Mouse (Mus musculus): Measurements from ENCODE around the gene Irf1. TPM values are rescaled to one million over a fixed set of nuclear protein-coding genes. Genes with fewer than 3 reads are reported as not detected.
"Not testable (repeated sequence)": the region's sequence is repeated elsewhere in the genome, so short reads cannot be mapped to it uniquely, and the experiment has no call there.

The Irf1 gene
- polyA plus RNA-seq, 1 experiment: 25.0 TPM

- Histone ChIP-seq H3K79me2 (ENCODE audit: control insufficient read depth, insufficient read depth) (no peaks in the 10 kb centered on the region), H3ac (ENCODE audit: control insufficient read depth, insufficient read length) (no peak overlapping the region)
- TF ChIP-seq POLR2AphosphoS2 (IDR thresholded peaks at IDR 0.05; ENCODE audit: insufficient read length, low read depth) (no peak), CEBPB (IDR thresholded peaks at IDR 0.05; ENCODE audit: insufficient read depth, poor library complexity, severe bottlenecking) (no peak), REST (IDR thresholded peaks at IDR 0.05; ENCODE audit: insufficient read depth, insufficient read length) (no peak), TCF12 (IDR thresholded peaks at IDR 0.05; ENCODE audit: insufficient read depth, poor library complexity, severe bottlenecking) (no peak), SRF (IDR thresholded peaks at IDR 0.05; ENCODE audit: control insufficient read depth, insufficient read length, low read depth) (no peak), USF1 (IDR thresholded peaks at IDR 0.05; ENCODE audit: low read depth) (no peak), POLR2A (IDR thresholded peaks at IDR 0.05; ENCODE audit: insufficient read length, low read depth) (no peak), MYOD1 (IDR thresholded peaks at IDR 0.05; ENCODE audit: control insufficient read depth in 1 of 3, insufficient read length in 2 of 3, low read depth in 2 of 3) (no peak), MAX (IDR thresholded peaks at IDR 0.05; ENCODE audit: low read depth) (no peak), TCF3 (IDR thresholded peaks at IDR 0.05; ENCODE audit: insufficient read length, low read depth) (no peak), E2F4 (IDR thresholded peaks at IDR 0.05; ENCODE audit: insufficient read depth) (no peak), MYOG (IDR thresholded peaks at IDR 0.05; ENCODE audit: control insufficient read depth in 1 of 3, insufficient read depth in 1 of 3, insufficient read length in 2 of 3, low read depth in 2 of 3) (no peak)
Measured at GRCm38 (mm10) chr11:53749306-53749705, 20.5 kb upstream of the Irf1 start.

GRCm38 (mm10) chr11:53749716-53750352, 20.0 kb upstream of the Irf1 start:
- H3K4me3 ChIP-seq: no peak overlapping the region
- H3K4me2 ChIP-seq (ENCODE audit: low read depth): no peak overlapping the region
- no peaks in the 10 kb centered on the region for H3K36me3 ChIP-seq (ENCODE audit: control insufficient read depth, insufficient read depth)
- no peaks in the 10 kb centered on the region for H3K27me3 ChIP-seq (ENCODE audit: control insufficient read depth, insufficient read depth, insufficient read length)
- H3K79me2 ChIP-seq (ENCODE audit: control insufficient read depth, insufficient read depth): no peaks in the 10 kb centered on the region
- TF ChIP-seq POLR2A (IDR thresholded peaks at IDR 0.05; ENCODE audit: insufficient read length, low read depth) (no peak), CEBPB (IDR thresholded peaks at IDR 0.05; ENCODE audit: insufficient read depth, poor library complexity, severe bottlenecking) (no peak), SRF (IDR thresholded peaks at IDR 0.05; ENCODE audit: control insufficient read depth, insufficient read length, low read depth) (no peak), MYOG (IDR thresholded peaks at IDR 0.05; ENCODE audit: control insufficient read depth in 1 of 3, insufficient read depth in 1 of 3, insufficient read length in 2 of 3, low read depth in 2 of 3) (no peak), MYOD1 (IDR thresholded peaks at IDR 0.05; ENCODE audit: control insufficient read depth in 1 of 3, insufficient read length in 2 of 3, low read depth in 2 of 3) (no peak), REST (IDR thresholded peaks at IDR 0.05; ENCODE audit: insufficient read depth, insufficient read length) (no peak), MAX (IDR thresholded peaks at IDR 0.05; ENCODE audit: low read depth) (no peak), USF1 (IDR thresholded peaks at IDR 0.05; ENCODE audit: low read depth) (no peak), POLR2AphosphoS2 (IDR thresholded peaks at IDR 0.05; ENCODE audit: insufficient read length, low read depth) (no peak), TCF12 (IDR thresholded peaks at IDR 0.05; ENCODE audit: insufficient read depth, poor library complexity, severe bottlenecking) (no peak), TCF3 (IDR thresholded peaks at IDR 0.05; ENCODE audit: insufficient read length, low read depth) (no peak), E2F4 (IDR thresholded peaks at IDR 0.05; ENCODE audit: insufficient read depth) (no peak)
- H3ac ChIP-seq (ENCODE audit: control insufficient read depth, insufficient read length): no peak overlapping the region

More at GRCm38 (mm10) chr11:53749306-53749705, 20.5 kb upstream of the Irf1 start:
- H3K4me3 ChIP-seq: no peak overlapping the region
- no peak overlapping the region for H3K4me2 ChIP-seq (ENCODE audit: low read depth)
- H3K27me3 ChIP-seq (ENCODE audit: control insufficient read depth, insufficient read depth, insufficient read length): no peaks in the 10 kb centered on the region
- H3K36me3 ChIP-seq (ENCODE audit: control insufficient read depth, insufficient read depth): no peaks in the 10 kb centered on the region

- Histone ChIP-seq H3K27me3 (ENCODE audit: control insufficient read depth, insufficient read depth, insufficient read length) (no peaks in the 10 kb centered on the region), H3ac (ENCODE audit: control insufficient read depth, insufficient read length) (no peak overlapping the region), H3K4me3 (no peak overlapping the region), H3K36me3 (ENCODE audit: control insufficient read depth, insufficient read depth) (no peaks in the 10 kb centered on the region), H3K4me2 (ENCODE audit: low read depth) (no peak overlapping the region), H3K79me2 (ENCODE audit: control insufficient read depth, insufficient read depth) (no peaks in the 10 kb centered on the region)
- TF ChIP-seq POLR2A (IDR thresholded peaks at IDR 0.05; ENCODE audit: insufficient read length, low read depth) (no peak), SRF (IDR thresholded peaks at IDR 0.05; ENCODE audit: control insufficient read depth, insufficient read length, low read depth) (no peak), MYOG (IDR thresholded peaks at IDR 0.05; ENCODE audit: control insufficient read depth in 1 of 3, insufficient read depth in 1 of 3, insufficient read length in 2 of 3, low read depth in 2 of 3) (no peak), REST (IDR thresholded peaks at IDR 0.05; ENCODE audit: insufficient read depth, insufficient read length) (no peak), TCF12 (IDR thresholded peaks at IDR 0.05; ENCODE audit: insufficient read depth, poor library complexity, severe bottlenecking) (no peak), MYOD1 (IDR thresholded peaks at IDR 0.05; ENCODE audit: control insufficient read depth in 1 of 3, insufficient read length in 2 of 3, low read depth in 2 of 3) (no peak), CEBPB (IDR thresholded peaks at IDR 0.05; ENCODE audit: insufficient read depth, poor library complexity, severe bottlenecking) (no peak), POLR2AphosphoS2 (IDR thresholded peaks at IDR 0.05; ENCODE audit: insufficient read length, low read depth) (no peak), USF1 (IDR thresholded peaks at IDR 0.05; ENCODE audit: low read depth) (no peak), TCF3 (IDR thresholded peaks at IDR 0.05; ENCODE audit: insufficient read length, low read depth) (no peak), MAX (IDR thresholded peaks at IDR 0.05; ENCODE audit: low read depth) (no peak), E2F4 (IDR thresholded peaks at IDR 0.05; ENCODE audit: insufficient read depth) (no peak)
Measured at GRCm38 (mm10) chr11:53755011-53755595, 14.7 kb upstream of the Irf1 start.

- Histone ChIP-seq H3ac (ENCODE audit: control insufficient read depth, insufficient read length) (no peak overlapping the region), H3K36me3 (ENCODE audit: control insufficient read depth, insufficient read depth) (no peaks in the 10 kb centered on the region), H3K27me3 (ENCODE audit: control insufficient read depth, insufficient read depth, insufficient read length) (no peaks in the 10 kb centered on the region), H3K79me2 (ENCODE audit: control insufficient read depth, insufficient read depth) (no peaks in the 10 kb centered on the region), H3K4me2 (ENCODE audit: low read depth) (no peak overlapping the region), H3K4me3 (no peak overlapping the region)
- no peak for TF ChIP-seq SRF (IDR thresholded peaks at IDR 0.05; ENCODE audit: control insufficient read depth, insufficient read length, low read depth)
Measured at GRCm38 (mm10) chr11:53757612-53758011, 12.2 kb upstream of the Irf1 start.

GRCm38 (mm10) chr11:53758033-53758432, 11.8 kb upstream of the Irf1 start:
- not testable (repeated sequence) for H3K27me3 ChIP-seq (ENCODE audit: control insufficient read depth, insufficient read depth, insufficient read length); H3K79me2 ChIP-seq (ENCODE audit: control insufficient read depth, insufficient read depth); H3K4me2 ChIP-seq (ENCODE audit: low read depth); H3ac ChIP-seq (ENCODE audit: control insufficient read depth, insufficient read length); H3K36me3 ChIP-seq (ENCODE audit: control insufficient read depth, insufficient read depth); H3K4me3 ChIP-seq

All from myocyte (in vitro differentiated cells).